Mouse (Mus musculus): ENCODE measurements around the gene Grk3.

Gene Grk3

DNA sequence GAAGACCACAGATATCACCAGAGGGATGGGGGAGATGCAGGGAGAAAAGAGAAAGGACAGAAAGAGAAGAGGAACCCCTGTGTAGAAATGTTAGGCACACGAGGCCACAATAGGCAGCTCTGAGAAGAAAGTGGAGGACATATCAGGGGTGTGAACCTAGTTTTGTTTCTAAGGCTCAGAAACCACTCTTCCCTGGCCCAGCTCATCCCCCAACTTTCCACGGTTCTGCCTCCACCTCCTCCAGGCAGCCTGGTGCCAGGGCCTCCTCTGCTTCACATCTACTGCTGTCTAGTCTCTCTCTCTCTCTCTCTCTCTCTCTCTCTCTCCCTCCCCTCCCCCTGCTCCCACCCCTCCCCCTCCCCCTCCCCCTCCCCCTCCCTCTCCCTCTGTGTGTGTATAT, 7.1 kb downstream of the Grk3 start:
- no peak for DNase-seq (ENCODE audit: low spot score)

DNA sequence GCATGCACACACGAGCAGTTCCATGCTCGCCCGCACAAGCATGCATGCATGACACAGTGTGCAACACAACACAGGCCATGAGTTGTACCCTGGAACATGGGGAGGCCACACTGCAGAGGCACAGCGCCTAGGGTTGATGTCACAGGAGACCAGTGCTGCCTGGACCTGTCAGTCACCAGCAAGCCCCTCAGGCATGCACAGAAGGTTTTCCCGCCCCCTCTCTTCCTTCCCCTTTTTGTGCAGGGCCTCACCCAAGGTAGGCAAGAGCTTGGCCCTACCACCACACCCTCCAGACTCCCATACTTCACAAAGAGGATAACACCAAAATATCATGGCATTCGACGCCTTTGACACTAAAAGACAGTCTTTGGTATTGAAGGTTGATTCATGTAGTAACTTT, 8.6 kb downstream of the Grk3 start:
- no peak for DNase-seq (ENCODE audit: low spot score)

DNA sequence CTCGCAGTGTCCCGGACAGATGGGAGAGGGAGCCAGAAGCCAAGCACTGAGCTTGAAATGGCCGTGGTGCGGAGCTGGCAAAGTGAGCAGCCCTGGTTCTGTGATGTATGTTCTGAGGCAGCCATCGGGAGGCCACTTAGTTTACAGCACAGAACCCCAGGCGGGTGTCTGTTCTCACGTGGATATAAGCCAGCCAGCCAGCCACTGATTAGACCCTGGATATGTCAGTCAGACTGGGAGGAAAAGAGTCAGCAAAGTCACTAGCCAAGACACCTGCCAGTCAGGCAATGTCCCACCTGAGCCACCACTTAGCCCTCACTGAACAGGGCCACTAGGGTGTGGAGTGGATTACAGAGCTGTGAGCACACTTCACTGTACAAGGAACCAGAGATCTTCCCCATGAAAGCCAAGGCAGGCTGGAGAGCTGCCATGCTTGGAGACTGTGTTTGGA, 9.6 kb downstream of the Grk3 start:
- DNase-seq (ENCODE audit: low spot score), result no peak

DNA sequence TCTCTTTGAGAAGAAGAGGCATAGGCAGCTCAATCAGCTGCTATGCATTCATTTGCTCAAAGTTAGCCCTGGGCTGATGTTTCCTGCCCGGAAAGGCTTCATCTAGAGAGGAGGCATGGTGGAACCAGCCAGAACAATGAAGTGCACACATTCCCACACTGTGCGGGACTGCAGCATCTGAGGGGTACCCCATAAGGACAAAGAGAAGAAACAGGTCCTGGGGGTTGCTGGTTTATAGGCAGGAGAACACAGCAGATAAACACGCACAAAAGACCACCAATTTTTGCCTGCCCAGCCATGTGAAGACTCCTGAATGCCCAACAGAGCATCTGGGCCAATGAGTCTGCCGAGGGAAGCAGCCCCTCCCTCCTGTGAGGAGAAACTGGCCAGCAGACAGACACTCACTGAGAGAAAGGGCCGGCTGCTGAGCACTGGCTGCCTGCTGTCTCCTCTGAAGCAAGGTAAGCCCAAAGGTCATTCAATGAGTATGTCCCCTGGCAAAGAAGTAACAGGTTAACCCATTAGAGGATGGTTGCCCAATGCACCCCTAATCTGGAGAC, 12.7 kb downstream of the Grk3 start:
- no peak for DNase-seq (ENCODE audit: low spot score)

DNA sequence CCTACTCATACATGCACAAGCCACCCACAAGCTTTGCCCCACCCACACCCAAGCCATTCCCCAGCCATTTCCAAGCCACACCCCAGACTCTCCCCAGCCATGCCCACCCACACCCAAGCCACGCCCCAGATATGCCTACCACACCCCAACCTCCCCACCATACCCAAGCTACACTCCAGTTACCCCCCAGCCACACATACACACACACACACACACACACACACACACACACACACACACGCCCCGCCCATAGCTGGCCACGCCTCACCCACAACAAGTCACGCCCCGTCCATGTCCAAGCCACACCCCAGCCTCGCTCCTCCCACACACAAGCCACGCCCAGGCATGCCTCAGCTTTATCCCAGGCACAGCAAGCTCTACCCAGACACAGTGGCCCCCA, 16.4 kb downstream of the Grk3 start:
- no peak for DNase-seq (ENCODE audit: low spot score)

DNA sequence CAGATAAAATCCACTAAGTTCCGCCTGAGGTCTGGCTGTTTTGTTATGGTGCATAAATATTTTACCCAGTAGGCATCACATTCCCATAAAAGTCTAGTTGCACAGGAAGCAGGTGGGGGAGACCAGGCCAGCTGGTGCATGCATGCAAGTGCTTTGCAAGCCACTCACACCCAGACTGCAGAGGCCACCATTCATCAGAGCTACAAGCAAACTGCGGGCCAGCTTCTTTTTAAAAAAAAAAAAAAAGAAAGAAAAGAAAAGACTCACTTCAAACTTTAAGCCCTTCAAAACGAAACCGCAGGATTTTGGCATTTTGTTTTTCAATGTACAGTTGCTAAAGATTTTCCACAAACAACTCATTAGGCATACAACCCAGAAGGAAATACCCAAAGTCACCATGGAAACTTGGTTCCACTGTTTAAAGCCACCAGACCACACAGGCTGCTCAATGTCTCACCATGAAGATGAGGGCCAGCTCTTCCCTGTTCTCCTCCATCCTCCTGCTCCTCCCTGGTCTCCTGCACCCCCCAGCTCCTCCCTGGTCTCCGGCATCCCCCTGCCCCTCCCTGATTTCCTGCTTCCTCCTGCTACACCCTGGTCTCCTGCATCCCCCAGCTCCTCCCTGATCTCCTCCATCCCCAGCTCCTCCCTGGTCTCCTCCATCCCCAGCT, 17.9 kb downstream of the Grk3 start:
- no peak for DNase-seq (ENCODE audit: low spot score)

DNA sequence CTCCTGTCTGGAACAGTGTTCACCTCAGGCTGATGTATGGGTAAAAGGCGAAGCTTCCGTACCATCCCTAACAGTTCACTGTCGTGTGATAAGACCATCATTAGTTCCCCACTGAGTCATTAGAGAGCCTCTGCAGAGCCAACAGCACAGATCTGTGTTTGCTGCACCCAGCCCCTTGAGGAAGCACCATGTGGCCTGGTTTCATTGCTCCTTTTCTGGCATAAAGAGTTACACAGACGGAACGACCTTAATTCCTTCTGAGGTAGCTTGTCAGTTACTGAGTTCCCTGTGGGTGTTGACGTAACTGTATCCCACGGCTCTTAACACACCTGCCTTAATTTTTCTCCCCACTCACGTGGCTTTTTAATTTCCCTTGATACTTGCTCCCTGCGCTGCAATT, 24.3 kb downstream of the Grk3 start:
- DNase-seq (ENCODE audit: low spot score), result no peak

DNA sequence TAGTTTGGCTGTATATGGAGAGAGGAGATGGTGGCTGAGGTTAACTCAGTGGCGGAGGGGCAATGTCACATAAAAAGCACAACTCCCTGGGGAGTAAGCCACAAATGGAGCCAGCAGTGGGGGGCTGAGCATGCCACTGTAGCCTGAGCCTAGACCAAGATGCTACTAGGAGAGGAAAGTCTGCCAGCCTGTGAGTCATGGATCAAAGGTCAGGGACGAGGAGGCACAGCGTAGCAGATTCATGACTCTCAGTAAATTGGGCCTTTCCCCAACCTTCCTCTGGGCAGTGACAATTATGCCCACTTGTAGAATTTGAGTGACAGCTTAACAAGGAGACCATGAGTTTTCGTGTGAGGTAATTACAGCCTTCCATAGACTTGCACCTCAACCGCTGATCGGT, 33.7 kb downstream of the Grk3 start:
- DNase-seq (ENCODE audit: low spot score), result no peak

DNA sequence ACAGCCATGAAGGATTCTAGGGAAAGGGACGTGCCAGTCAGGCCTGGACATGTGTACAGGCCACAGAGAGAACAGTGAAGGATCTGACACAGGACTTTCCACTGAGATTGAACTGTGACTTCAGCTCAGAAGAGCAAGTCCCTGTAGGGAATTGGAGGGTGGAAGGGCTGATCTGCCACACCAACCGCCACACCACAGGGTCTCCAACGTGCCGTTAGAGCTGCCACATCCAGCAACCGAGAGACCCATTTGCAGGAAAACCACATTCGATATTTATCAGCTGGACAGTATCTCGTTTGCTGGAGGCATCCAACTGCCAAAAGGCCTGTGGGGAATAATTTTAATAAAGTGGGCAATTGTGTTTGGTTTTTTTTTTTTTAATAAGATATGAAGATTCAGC, 35.9 kb downstream of the Grk3 start:
- no peak for DNase-seq (ENCODE audit: low spot score)

DNA sequence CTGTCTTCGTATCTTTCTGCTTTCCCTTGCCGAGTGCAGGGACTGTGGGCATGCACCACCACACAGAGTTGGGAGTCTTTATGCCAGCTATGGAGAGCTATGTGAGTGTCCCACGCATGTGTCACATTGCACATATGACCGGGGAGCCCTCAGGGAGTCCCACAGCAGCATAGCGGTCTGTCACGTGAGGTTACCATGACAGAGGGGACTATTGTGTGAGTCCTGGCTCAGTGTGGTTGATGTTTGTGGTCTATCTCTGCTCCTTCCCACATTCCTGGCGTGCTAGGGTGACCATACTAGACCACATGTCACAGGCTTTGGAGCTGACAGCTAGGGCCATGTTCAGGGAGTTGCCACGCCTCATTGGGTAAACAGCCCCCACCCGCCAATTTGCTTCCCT, 36.4 kb downstream of the Grk3 start:
- no peak for DNase-seq (ENCODE audit: low spot score)

DNA sequence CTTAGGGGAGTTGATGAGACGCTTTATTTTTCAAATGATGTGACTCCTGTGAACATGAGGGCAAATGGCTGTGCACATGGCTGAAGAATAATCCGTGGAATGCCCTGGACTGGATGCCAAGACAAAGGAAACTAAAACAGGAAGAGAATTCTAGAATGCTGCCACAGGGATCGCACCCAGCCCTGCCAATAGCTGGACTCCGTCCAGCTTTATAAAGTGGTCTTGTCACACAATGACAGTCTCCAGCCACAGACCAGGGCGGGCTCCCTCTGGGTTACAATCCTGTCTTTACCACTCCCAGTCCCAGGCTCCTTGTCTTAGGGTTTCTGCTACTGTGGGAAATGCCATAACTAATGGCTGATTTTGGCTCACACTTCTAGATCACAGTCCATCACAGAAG, 38.5 kb downstream of the Grk3 start:
- no peak for DNase-seq (ENCODE audit: low spot score)

DNA sequence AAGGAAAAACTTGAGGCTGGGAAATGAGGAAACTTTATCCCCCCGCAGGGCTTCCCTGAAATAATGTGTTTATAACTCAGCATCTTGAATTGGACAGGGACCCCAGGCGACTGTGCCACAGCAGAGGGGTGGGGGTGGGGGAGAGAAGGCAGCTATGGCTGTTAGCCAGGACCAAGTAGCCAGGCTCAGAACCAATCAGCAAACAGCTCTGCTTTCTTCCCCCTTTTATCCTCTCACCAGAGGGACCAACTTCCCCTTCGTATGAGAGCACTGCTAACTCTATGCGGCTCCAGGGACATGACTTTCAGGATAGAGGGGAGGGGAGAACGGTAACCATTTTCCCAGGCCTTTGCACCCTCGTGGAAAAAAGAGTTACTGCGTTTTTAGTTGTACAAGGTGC, 42.0 kb downstream of the Grk3 start:
- DNase-seq (ENCODE audit: low spot score), result no peak

DNA sequence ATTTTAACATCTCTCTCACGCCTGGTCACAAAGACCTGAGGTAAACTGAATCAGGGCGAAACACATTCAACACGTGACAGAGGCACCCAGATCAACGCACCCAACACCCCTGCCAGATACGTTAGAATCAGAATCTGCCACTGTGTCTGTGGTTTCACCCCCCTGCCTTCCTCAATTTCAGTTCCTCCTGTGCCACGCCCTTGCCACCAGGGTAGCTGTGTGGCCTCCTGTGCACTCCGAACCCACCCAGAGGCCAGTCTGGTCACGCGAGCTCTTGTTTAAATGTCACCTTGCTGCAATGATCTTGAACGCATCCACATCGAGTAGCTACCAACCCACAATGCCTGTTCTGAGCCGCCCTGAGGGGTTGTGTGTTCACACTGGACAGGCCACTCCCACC, 43.3 kb downstream of the Grk3 start:
- DNase-seq (ENCODE audit: low spot score), result no peak

DNA sequence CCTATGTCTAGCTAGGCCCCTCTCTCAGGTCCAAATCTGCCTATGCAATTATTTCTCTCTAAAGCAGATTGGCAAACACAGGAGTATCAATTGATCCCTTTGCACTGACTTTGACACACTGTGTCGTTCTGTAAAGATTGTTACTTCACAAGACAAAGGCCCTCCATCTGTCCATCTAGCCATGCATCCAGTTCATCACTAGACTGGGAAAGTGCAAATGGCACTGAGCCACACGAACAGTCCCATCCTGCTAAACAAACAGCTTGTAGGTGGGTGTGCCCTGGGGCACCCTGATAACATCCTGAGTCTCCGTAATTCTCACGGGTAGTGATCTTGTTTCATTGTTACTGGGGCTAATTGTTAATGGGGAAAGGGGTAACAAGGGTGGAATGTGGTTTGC, 52.1 kb downstream of the Grk3 start:
- no peak for DNase-seq (ENCODE audit: low spot score)

DNA sequence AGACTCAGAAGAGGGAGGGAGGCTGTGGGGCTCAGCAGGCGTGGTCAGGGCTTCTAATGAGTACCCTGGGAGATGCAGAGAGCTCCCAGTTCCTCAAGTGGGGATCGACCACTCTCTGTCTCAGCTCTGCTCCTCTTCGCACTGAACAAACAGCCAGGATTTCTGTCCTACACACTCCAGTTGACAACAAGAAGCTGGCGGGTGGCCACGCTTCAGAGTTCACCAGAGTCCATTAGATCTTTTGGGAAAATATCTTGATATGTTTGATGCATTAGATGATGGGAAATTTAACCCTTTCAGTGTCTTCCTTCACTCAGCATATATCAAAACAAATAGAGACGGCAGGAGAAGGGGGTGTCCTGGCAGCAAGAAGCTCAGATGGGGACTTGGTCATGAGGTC, 53.4 kb downstream of the Grk3 start:
- no peak for DNase-seq (ENCODE audit: low spot score)

DNA sequence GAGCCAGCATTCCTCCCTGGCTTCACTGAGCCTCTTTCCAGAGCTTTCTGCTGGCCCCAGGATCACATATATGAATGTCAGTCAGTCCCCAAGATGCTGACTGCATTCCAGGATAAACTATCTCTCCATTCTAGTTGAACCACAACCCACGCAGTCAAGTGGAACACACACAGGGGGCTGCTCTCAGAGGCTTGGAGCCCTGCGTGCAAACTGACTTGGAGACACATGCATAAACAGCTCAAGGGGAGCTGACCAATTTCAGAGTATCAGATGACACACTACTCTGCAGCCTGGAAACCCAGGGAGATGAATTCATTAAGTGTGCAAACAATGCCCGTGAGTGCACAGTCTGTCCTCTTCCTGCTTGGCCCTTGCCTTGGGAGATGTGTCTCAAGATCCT, 54.7 kb downstream of the Grk3 start:
- DNase-seq (ENCODE audit: low spot score), result no peak

DNA sequence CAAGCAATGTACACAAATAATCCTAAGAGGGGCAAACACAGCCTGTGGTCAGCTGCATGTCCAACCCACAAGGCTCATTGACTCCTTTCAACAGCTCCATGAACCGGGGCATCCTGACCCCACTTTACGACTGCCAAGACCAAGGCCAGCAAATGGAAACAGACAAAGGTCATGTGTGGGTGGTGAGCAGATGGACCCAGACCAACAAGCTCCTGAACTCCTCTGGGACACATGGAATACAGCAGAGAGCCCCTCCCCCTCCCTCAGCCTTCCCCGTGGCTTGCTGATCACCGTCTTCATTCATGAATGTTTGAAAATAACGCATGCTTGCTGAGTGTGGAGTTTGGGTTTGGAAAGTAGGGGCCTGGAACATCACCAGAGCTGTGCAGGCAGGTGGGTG, 57.3 kb downstream of the Grk3 start:
- DNase-seq (ENCODE audit: low spot score), result no peak

DNA sequence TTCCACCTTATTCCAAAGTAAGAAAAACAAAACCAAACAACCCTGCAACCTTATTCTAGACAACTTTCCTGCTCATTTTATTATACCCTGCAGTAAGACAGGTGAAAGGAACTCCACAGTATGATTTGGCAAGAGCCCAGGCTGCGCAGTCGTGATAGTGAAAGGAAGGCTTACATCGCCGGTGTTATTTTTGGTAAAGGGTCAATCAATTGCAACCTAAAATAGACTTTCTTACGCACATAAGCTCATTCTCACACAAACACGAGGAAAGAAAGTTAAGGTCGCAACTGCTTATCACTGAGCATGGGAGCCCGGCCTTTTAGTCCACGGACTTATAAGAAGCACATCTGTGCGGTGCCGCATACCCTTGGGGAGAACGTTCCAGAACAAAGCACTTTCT, 58.8 kb downstream of the Grk3 start:
- DNase-seq (ENCODE audit: low spot score), result no peak

DNA sequence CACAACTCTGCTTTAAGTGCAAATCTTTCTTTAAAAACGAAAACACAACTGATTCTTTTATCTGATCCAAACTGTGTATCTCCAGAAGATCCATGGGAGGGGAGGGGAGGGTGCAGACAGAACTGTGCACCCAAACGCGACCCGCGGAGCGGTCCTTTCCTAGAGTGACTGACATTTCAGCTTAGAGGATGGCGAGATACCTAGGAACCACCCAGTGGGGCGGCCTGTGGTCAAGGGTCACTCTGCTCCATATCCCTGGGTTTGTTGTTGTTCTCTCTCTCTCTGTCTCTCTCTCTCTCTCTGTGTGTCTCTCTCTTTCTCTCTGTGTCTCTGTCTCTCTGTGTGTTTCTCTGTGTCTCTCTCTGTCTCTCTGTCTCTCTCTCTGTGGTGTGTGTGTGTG, 59.2 kb downstream of the Grk3 start:
- DNase-seq (ENCODE audit: low spot score), result no peak

DNA sequence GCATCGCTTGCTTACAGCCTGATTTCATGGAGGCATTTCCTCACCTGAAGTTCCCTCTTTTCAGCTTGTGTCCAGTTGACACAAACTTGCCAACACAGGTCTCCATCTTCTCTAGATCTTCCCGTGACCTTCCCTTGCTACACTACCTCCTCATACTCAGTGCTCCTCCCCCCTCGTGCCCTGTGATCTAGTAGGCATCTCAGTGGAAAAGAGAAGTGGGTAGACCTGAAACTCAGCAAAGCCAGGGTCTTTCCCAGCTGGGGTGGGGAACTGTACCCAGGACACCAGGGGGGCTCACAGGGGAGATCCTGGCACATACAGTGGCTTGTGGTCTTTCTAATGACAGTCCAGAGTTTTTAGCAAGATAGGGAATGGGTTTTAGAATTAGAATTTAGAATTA, 64.7 kb downstream of the Grk3 start:
- no peak for DNase-seq (ENCODE audit: low spot score)

DNA sequence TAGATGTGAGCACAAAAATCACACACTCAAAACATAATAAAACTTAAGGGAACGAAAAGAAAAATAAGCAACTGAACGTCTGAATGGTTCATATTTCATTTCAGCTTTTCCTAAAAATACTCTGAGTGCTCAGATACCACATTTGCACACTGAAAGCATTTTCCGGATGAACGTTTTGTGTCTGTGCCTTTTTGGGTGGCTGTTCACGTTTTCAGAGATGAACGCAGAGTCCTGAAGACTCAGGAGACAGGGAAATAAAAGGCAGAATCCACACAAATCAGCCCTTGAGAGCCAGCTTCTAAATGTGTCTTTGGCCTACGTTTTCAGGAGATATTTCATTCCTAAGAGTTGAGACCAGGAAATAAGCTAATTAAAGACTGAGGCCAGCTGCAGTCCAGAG, 69.7 kb downstream of the Grk3 start:
- DNase-seq (ENCODE audit: low spot score), result no peak

DNA sequence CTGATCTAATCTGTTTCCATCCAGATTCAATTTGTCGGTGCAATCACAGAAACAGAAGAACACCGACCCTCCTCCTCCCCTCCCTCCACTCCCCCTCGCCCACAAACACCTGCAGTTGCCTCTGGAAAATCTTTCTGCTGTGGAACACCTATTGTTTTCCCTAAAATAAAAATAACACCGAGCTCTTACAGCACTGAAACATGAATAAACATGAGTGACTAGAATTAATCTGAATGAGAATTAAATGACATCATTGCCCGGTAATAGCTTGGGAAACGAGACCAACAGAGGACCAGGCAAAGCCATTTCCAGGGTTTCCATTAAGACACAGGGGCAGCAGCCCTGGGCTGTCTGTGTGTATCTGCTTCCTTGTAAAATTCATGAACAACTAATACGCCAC, 73.3 kb downstream of the Grk3 start:
- DNase-seq (ENCODE audit: low spot score), result no peak

DNA sequence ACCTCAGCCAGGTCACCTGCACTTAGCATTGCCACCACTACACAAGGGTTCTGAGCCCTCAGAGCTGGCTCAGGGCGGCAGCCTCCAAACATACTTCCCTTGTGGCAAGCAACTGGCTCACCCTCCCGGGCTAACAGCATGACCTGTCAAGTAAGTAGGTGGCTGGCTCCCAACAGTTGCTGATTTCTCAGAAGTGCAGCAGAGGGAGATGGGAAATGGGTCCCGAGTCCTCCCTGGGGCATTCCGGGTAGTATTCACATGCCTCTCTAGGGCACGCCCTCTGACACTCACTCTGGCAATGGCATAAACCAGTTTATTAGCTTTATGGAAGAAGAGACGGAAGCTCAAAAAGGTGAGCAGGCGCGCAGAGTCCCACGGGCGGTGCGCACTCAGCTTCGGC, 74.6 kb downstream of the Grk3 start:
- DNase-seq (ENCODE audit: low spot score), result no peak

DNA sequence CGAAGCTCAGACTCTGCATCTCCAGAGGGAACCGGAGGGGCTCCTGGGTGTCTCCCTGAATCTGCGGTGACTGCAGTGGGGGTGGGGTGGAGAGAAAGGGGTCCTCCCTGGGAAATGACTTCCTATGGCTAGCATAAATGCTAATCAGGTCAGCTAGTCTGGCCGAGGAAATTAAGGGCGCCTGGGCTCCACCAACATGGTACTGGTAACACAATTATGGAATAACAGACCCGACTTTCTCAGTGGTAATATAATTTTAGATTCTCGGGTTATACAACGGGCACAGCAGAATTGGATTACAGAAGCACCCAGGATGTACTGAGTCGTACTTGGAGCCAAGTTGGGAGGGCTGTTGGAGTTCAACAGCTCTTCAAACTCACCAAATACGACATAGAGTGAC, 79.0 kb downstream of the Grk3 start:
- DNase-seq (ENCODE audit: low spot score), result no peak

DNA sequence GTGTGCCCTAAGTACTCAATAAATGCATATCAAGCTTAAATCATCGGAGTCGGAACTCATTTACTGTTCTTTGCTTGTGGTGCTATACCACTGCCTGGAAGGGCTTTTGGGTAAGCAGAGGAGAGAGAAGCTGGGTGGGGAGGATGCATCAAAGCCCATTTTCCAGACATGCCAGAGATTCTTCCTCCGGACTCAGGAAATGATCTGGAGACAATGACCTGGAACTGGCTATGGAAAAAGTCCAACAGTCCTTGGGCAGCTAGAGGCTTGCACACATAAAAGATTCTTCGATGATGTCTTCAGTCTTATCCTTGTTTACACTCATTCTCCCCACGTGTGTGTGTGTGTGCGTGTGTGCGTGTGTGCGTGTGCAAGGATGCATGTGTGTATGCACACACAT, 80.2 kb downstream of the Grk3 start:
- no peak for DNase-seq (ENCODE audit: low spot score)
